Mouse (Mus musculus): ENCODE results near the gene Krt36. TPM values are rescaled to one million over a fixed set of nuclear protein-coding genes. Genes with fewer than 3 reads are reported as not detected.

Gene Krt36
- polyA plus RNA-seq, 1 experiment from 2014 or later = not detected

DNA sequence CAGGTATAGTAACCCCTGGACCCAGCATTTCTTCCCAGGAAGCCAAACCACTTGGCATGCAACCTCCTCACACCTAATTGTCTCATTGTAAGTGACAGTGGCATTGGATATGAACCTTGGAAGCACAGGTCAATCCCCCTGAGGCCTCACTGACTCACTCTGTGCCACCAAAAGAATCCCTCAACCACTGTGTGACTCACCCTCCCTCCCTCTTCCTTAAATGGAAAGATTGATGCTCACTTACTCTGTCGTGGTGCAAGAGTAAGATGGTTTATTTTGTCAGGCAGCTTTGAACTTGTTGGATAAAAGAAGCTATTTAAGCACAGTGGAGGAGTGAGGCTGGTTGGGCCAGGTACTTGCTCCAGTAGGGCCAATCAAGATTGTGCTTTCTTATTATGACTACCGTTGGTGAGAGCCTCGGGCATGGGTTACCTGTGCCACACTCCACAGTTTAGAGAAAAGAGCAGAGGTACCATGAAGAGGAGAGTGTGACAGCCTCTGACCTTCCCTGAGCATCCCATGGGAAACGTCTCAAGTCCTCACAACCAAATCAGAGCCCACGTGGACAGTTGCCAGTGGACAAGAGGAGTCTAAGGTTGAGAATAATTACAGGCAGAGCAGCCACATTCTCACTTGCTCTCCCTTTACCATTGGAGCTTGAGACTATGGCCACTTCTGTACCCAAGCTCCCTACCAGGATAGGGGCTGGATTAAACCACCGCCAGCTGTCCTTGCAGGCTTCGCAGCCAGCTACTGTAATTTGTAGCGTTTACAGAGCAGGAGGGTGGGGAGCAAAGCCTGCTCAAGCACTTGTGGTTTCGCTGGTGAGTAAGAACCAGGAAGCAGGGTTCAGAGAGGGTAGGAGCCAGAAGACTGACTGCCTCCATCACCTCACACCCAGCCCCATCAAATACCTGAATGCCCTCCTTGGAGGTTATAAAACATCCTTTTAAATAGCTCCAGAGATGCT, 49.5 kb downstream of the Krt36 start:
- Histone ChIP-seq H3K27me3 (replicated peaks; ENCODE audit: control insufficient read depth, insufficient read depth, low read length) (no peaks in the 10 kb centered on the region), H3K4me3 (replicated peaks; ENCODE audit: low read length) (no peak overlapping the region), H3K4me2 (ENCODE audit: low read length) (no peak overlapping the region), H3K4me1 (replicated peaks; ENCODE audit: control insufficient read depth, insufficient read depth, low read length) (no peaks in the 10 kb centered on the region), H3K9me3 (ENCODE audit: control insufficient read depth, low read length) (no peaks in the 10 kb centered on the region), H3K27ac (ENCODE audit: low read length) (no peak overlapping the region), H3K9ac (replicated peaks; ENCODE audit: low read depth, low read length) (no peak overlapping the region), H3K36me3 (ENCODE audit: control insufficient read depth, insufficient read depth) (no peaks in the 10 kb centered on the region)
- ATAC-seq = no peak
- 77% methylated on average over 9 of the region's 9 CpGs for WGBS

Other genes with a start within 250 kb of the Krt36 start
- gene Gm11568, start 247.7 kb downstream of the Krt36 start, polyA plus RNA-seq (2015; fragmentation: Nextera tagmentation; extraction: Ambion mirVana) = not detected in 2 replicates
- not detected in 2 replicates for gene Gm11559, start 241.2 kb downstream of the Krt36 start, polyA plus RNA-seq (2015; fragmentation: Nextera tagmentation; extraction: Ambion mirVana)
- not detected in 2 replicates for gene Krtap9-1, start 232.2 kb downstream of the Krt36 start, polyA plus RNA-seq (2015; fragmentation: Nextera tagmentation; extraction: Ambion mirVana)
- not detected in 2 replicates for gene Gm11567, start 226.4 kb downstream of the Krt36 start, polyA plus RNA-seq (2015; fragmentation: Nextera tagmentation; extraction: Ambion mirVana)
- gene Krtap31-1, start 197.7 kb downstream of the Krt36 start, polyA plus RNA-seq (2015; fragmentation: Nextera tagmentation; extraction: Ambion mirVana) = not detected in 2 replicates
- gene Gm11565, start 190.9 kb downstream of the Krt36 start, polyA plus RNA-seq (2015; fragmentation: Nextera tagmentation; extraction: Ambion mirVana) = not detected in 2 replicates
- gene Krtap31-2, start 169.3 kb downstream of the Krt36 start, polyA plus RNA-seq (2015; fragmentation: Nextera tagmentation; extraction: Ambion mirVana) = not detected in 2 replicates
- gene Krtap9-5, start 157.2 kb downstream of the Krt36 start, polyA plus RNA-seq (2015; fragmentation: Nextera tagmentation; extraction: Ambion mirVana) = not detected in 2 replicates
- gene Krtap29-1, start 126.6 kb downstream of the Krt36 start, polyA plus RNA-seq (2015; fragmentation: Nextera tagmentation; extraction: Ambion mirVana) = not detected in 2 replicates
- not detected in 2 replicates for gene Krtap16-1, start 119.0 kb downstream of the Krt36 start, polyA plus RNA-seq (2015; fragmentation: Nextera tagmentation; extraction: Ambion mirVana)
- not detected in 2 replicates for gene Krtap17-1, start 111.6 kb downstream of the Krt36 start, polyA plus RNA-seq (2015; fragmentation: Nextera tagmentation; extraction: Ambion mirVana)
- not detected in 2 replicates for gene Krt33a, start 89.4 kb downstream of the Krt36 start, polyA plus RNA-seq (2015; fragmentation: Nextera tagmentation; extraction: Ambion mirVana)
- not detected in 2 replicates for gene Krt33b, start 75.8 kb downstream of the Krt36 start, polyA plus RNA-seq (2015; fragmentation: Nextera tagmentation; extraction: Ambion mirVana)
- gene Krt34, start 64.1 kb downstream of the Krt36 start, polyA plus RNA-seq (2015; fragmentation: Nextera tagmentation; extraction: Ambion mirVana) = not detected in 2 replicates
- not detected in 2 replicates for gene Krt31, start 55.1 kb downstream of the Krt36 start, polyA plus RNA-seq (2015; fragmentation: Nextera tagmentation; extraction: Ambion mirVana)
- not detected in 2 replicates for gene Krt32, start 17.4 kb downstream of the Krt36 start, polyA plus RNA-seq (2015; fragmentation: Nextera tagmentation; extraction: Ambion mirVana)
- gene Krt35, start 9.4 kb downstream of the Krt36 start, polyA plus RNA-seq (2015; fragmentation: Nextera tagmentation; extraction: Ambion mirVana) = not detected in 2 replicates
- not detected in 2 replicates for gene Krt13, start 15.9 kb upstream of the Krt36 start, polyA plus RNA-seq (2015; fragmentation: Nextera tagmentation; extraction: Ambion mirVana)
- 2.2 TPM in 1 of 2 replicates, not detected in the other for gene Krt15, start 30.3 kb upstream of the Krt36 start, polyA plus RNA-seq (2015; fragmentation: Nextera tagmentation; extraction: Ambion mirVana)
- gene Krt19, start 43.0 kb upstream of the Krt36 start, polyA plus RNA-seq (2015; fragmentation: Nextera tagmentation; extraction: Ambion mirVana) = 0.30 and 2.3 TPM in 2 replicates
- gene Krt9, start 87.6 kb upstream of the Krt36 start, polyA plus RNA-seq (2015; fragmentation: Nextera tagmentation; extraction: Ambion mirVana) = not detected in 2 replicates
- 0.38 and 1.6 TPM in 2 replicates for gene Krt14, start 101.9 kb upstream of the Krt36 start, polyA plus RNA-seq (2015; fragmentation: Nextera tagmentation; extraction: Ambion mirVana)
- gene Krt16, start 143.3 kb upstream of the Krt36 start, polyA plus RNA-seq (2015; fragmentation: Nextera tagmentation; extraction: Ambion mirVana) = not detected in 2 replicates
- gene Krt17, start 155.4 kb upstream of the Krt36 start, polyA plus RNA-seq (2015; fragmentation: Nextera tagmentation; extraction: Ambion mirVana) = 0.27 and 0.62 TPM in 2 replicates
- gene Krt42, start 164.2 kb upstream of the Krt36 start, polyA plus RNA-seq (2015; fragmentation: Nextera tagmentation; extraction: Ambion mirVana) = not detected in 2 replicates
- 1,243 and 1,295 TPM in 2 replicates for gene Eif1, start 214.3 kb upstream of the Krt36 start, polyA plus RNA-seq (2015; fragmentation: Nextera tagmentation; extraction: Ambion mirVana)
- gene Gast, start 228.8 kb upstream of the Krt36 start, polyA plus RNA-seq (2015; fragmentation: Nextera tagmentation; extraction: Ambion mirVana) = not detected in 2 replicates

Data from forebrain, embryonic 16.5 days (tissue).